Mouse (Mus musculus): ENCODE data around the gene Tfb2m. TPM values are rescaled to one million over a fixed set of nuclear protein-coding genes. Genes with fewer than 3 reads are reported as not detected.

The Tfb2m gene
- 10 to 100 TPM; 39.8 to 41.5 TPM for total RNA-seq (2021)
- long read RNA-seq, experiment 1, transcript Tfb2m-201 (8 exons, 2,449 nt): major isoform, 28 of 35 reads
- long read RNA-seq, experiment 1, partial matches to known transcripts: 0 of 35 reads
- long read RNA-seq, experiment 1, other reads (novel, unspliced or antisense): 7 of 35 reads
- long read RNA-seq, experiment 2, transcript Tfb2m-201 (8 exons, 2,449 nt): major isoform, 30 of 43 reads
- long read RNA-seq, experiment 2, partial matches to known transcripts: 0 of 43 reads
- long read RNA-seq, experiment 2, other reads (novel, unspliced or antisense): 13 of 43 reads

- H3K4me3 ChIP-seq: peak within 1 kb of the TSS; percentile 98
- intact Hi-C loops (cut with DNase I): loop anchor here (2.0 kb wide), 1 partner anchor 77 kb away; no protein-coding TSS in a partner anchor
- DNase-seq: peak; percentile 99
- H3K27ac ChIP-seq: peak within 1 kb of the TSS; percentile 99
These were observed at the start of gene Tfb2m, which contains the start of gene Cnst for GRCm38 (mm10) chr1:179545768-179546550. TSS of gene Tfb2m (minus strand) at chr1:179546267. TSS of gene Cnst (plus strand) at chr1:179546370.

GRCm38 (mm10) chr1:179592972-179593371, 46.9 kb upstream of the Tfb2m start:
- H3K4me3 ChIP-seq: no peak overlapping the region
- TF ChIP-seq CTCF (IDR thresholded peaks at IDR 0.05): peak; percentile 51
- no peak overlapping the region for H3K27ac ChIP-seq
- intact Hi-C loops (cut with DNase I): no loop called here
- DNase-seq: peak; percentile 33

- peak overlapping the region; percentile 70 for H3K27ac ChIP-seq
- intact Hi-C loops (cut with DNase I): no loop called here
- peak overlapping the region; percentile 20; the same call in 1 of the 2 replicates for H3K4me3 ChIP-seq
- DNase-seq: no peak
- no peak for TF ChIP-seq CTCF (IDR thresholded peaks at IDR 0.05)
These were observed 46.1 kb upstream of the Tfb2m start for GRCm38 (mm10) chr1:179592143-179592542.

GRCm38 (mm10) chr1:179591639-179592038, 45.6 kb upstream of the Tfb2m start:
- H3K27ac ChIP-seq: peak overlapping the region; percentile 70
- peak; percentile 31 for DNase-seq
- H3K4me3 ChIP-seq: peak overlapping the region; percentile 20
- intact Hi-C loops (cut with DNase I): no loop called here
- no peak for TF ChIP-seq CTCF (IDR thresholded peaks at IDR 0.05)

- H3K27ac ChIP-seq: peak overlapping the region; percentile 87
These were observed 42.2 kb upstream of the Tfb2m start for GRCm38 (mm10) chr1:179588230-179588629.

GRCm38 (mm10) chr1:179586430-179587095, 40.5 kb upstream of the Tfb2m start:
- Histone ChIP-seq H3K4me3 (peak overlapping the region; percentile 1; the same call in 1 of the 2 replicates), H3K27ac (peak overlapping the region; percentile 87)
- DNase-seq: no peak
- no peak for TF ChIP-seq CTCF (IDR thresholded peaks at IDR 0.05)
- intact Hi-C loops (cut with DNase I): loop anchor here (5.0 kb wide), 1 partner anchor 34 kb away; no protein-coding TSS in a partner anchor

More at GRCm38 (mm10) chr1:179588230-179588629, 42.2 kb upstream of the Tfb2m start:
- TF ChIP-seq CTCF (IDR thresholded peaks at IDR 0.05): no peak
- H3K4me3 ChIP-seq: peak overlapping the region; percentile 51
- intact Hi-C loops (cut with DNase I): loop anchor here (5.0 kb wide), 1 partner anchor 36 kb away; no protein-coding TSS in a partner anchor
- peak; percentile 65 for DNase-seq

- no peak for DNase-seq
- Histone ChIP-seq H3K4me3 (no peak overlapping the region), H3K27ac (peak overlapping the region; percentile 87)
- intact Hi-C loops (cut with DNase I): loop anchor here (5.0 kb wide), 1 partner anchor 33 kb away; no protein-coding TSS in a partner anchor
- TF ChIP-seq CTCF (IDR thresholded peaks at IDR 0.05): no peak
These were observed 39.6 kb upstream of the Tfb2m start for GRCm38 (mm10) chr1:179585646-179586045.

- TF ChIP-seq CTCF (IDR thresholded peaks at IDR 0.05): no peak
- Histone ChIP-seq H3K4me3 (no peak overlapping the region), H3K27ac (peak overlapping the region; percentile 87)
- intact Hi-C loops (cut with DNase I): no loop called here
- DNase-seq: no peak
These were observed 38.2 kb upstream of the Tfb2m start for GRCm38 (mm10) chr1:179584220-179584619.

GRCm38 (mm10) chr1:179583090-179583489, 37.0 kb upstream of the Tfb2m start:
- intact Hi-C loops (cut with DNase I): no loop called here
- no peak for DNase-seq
- no peak for TF ChIP-seq CTCF (IDR thresholded peaks at IDR 0.05)
- H3K27ac ChIP-seq: peak overlapping the region; percentile 87
- no peak overlapping the region for H3K4me3 ChIP-seq

GRCm38 (mm10) chr1:179582021-179582433, 36.0 kb upstream of the Tfb2m start:
- Histone ChIP-seq H3K4me3 (peak overlapping the region; percentile 60), H3K27ac (peak overlapping the region; percentile 87)
- intact Hi-C loops (cut with DNase I): no loop called here
- peak; percentile 49 for DNase-seq
- TF ChIP-seq CTCF (IDR thresholded peaks at IDR 0.05): no peak

GRCm38 (mm10) chr1:179581422-179581821, 35.4 kb upstream of the Tfb2m start:
- TF ChIP-seq CTCF (IDR thresholded peaks at IDR 0.05): no peak
- Histone ChIP-seq H3K27ac (peak overlapping the region; percentile 87), H3K4me3 (peak overlapping the region; percentile 60)
- intact Hi-C loops (cut with DNase I): no loop called here
- no peak for DNase-seq

- intact Hi-C loops (cut with DNase I): no loop called here
- Histone ChIP-seq H3K4me3 (no peak overlapping the region), H3K27ac (peak overlapping the region; percentile 87)
- no peak for DNase-seq
- TF ChIP-seq CTCF (IDR thresholded peaks at IDR 0.05): no peak
These were observed 34.1 kb upstream of the Tfb2m start for GRCm38 (mm10) chr1:179580200-179580599.
